Mouse (Mus musculus) thymus, postnatal 14 days (tissue): ENCODE measurements around the gene Myh10.
A peak's percentile ranks its signal among the peaks of the same experiment; 100 is the strongest.
"Not testable (repeated sequence)": the region's sequence is repeated elsewhere in the genome, so short reads cannot be mapped to it uniquely, and the experiment has no call there.

Source experiments
- DNase-seq: peaks from one replicate; pipeline ENCODE4 v3.0.0; 2021

Gene Myh10

GRCm38 (mm10) chr11:68811881-68812577 is 120.7 kb downstream of the Myh10 start:
- no peak for DNase-seq

DNA sequence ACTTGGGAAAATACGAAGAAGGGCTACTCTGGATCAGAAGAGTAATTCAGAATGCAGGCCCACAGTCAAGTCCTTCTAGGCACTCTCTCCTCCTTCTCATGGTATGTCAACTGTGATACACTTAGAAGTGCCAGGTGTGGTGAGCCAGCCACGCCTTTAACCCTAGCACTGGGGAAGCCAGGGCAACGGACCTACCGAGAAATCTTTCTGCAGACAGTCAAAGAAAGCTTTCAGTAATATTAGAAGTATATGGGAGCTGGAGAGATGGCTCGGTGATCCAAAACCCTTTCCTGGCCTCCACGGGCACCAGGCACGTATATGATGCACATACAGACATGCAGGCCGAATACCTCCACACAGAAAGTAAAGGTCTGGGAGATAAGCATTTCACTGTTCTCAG is 127.1 kb downstream of the Myh10 start:
- no peak for DNase-seq

DNA sequence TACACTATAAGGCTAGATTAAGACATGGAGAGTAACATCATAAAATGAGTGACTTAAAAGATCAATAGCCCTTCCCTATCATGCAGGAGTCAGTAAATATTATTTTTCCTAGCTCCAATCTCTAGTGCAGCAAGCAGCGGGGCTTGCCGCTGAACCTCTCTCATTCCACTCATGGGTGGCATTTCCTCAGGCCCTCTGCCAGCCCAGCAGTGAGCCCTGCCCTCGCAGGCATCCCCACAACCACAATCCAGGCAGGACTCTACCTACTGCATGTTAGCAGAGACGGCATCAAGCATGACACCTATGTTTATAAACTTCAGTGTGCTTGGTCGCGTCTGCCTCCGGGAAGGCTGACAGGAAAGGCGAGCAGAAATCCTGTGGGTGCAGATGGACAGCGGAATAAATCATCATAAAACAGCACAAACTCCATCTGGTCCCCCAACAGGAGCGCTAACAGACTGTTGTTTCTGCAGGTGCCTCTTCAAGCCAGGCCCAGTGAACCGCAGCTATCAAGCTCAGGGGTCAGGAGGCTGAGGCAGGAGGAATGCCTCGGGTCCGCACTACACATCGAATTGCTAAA is 128.0 kb downstream of the Myh10 start:
- no peak for DNase-seq

GRCm38 (mm10) chr11:68822326-68822725 is 131.0 kb downstream of the Myh10 start:
- no peak for DNase-seq

DNA sequence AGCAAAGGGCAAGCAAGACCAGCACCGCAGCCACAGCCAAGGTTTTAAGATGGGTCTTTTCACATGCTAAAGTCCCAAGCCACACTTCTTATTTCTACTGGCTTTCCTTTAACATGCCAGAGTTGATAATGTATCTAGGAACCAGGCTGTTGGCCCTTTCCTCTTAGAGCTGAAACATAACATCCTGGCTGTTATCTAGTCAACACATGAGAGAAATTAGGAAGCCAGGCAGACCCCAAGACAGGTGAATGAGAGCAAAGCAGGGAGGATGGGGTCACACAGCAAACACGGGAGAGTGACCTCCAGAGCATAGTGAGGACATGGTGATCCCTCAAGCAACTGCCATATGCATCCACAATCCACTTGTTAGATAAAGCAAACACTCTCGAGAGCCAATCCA is 135.4 kb downstream of the Myh10 start:
- no peak for DNase-seq

GRCm38 (mm10) chr11:68831580-68831979 is 140.2 kb downstream of the Myh10 start:
- DNase-seq: not testable (repeated sequence)

- no peak for DNase-seq
Observed at GRCm38 (mm10) chr11:68832793-68833192, 141.4 kb downstream of the Myh10 start.

DNA sequence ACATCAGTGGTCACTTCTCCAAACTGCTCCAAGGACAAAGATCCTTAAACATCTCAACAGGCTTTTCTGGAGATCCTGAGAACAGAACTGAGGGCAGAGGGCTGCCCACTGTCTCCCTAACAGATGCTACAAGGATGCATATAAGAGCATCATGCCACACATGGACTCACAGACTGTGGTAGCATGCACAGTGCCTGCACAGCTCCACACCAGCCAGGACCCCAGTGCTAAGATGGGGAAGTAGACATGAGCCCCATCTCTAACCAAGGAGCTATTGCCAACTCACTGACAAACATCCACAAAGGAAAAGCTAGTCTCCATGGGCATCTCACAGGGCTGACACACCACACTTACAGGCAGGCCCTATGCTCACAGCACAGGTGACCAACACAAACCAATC is 142.2 kb downstream of the Myh10 start:
- no peak for DNase-seq

DNA sequence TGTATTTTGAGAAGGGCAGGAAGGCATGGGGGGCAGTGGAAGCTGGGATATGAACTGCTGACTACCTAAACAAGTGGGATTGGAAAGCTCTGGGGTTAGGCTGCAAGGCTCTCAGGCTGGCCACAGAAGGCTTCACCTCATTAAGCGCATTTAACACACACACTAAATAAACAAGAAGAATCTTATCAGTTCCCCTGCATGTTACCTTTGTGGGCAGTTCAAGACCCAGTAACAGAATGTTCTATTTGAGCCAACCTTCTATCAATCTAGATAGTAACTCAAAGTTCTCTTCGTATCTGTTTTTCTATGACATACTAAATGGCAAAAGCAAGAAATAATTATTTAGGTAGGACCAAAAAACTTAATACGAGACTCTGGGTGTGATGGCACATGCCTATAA is 143.7 kb downstream of the Myh10 start:
- DNase-seq: no peak

- no peak for DNase-seq
Observed at GRCm38 (mm10) chr11:68839606-68840005, 148.2 kb downstream of the Myh10 start.

- no peak for DNase-seq
Observed at GRCm38 (mm10) chr11:68850862-68851261, 159.5 kb downstream of the Myh10 start.

DNA sequence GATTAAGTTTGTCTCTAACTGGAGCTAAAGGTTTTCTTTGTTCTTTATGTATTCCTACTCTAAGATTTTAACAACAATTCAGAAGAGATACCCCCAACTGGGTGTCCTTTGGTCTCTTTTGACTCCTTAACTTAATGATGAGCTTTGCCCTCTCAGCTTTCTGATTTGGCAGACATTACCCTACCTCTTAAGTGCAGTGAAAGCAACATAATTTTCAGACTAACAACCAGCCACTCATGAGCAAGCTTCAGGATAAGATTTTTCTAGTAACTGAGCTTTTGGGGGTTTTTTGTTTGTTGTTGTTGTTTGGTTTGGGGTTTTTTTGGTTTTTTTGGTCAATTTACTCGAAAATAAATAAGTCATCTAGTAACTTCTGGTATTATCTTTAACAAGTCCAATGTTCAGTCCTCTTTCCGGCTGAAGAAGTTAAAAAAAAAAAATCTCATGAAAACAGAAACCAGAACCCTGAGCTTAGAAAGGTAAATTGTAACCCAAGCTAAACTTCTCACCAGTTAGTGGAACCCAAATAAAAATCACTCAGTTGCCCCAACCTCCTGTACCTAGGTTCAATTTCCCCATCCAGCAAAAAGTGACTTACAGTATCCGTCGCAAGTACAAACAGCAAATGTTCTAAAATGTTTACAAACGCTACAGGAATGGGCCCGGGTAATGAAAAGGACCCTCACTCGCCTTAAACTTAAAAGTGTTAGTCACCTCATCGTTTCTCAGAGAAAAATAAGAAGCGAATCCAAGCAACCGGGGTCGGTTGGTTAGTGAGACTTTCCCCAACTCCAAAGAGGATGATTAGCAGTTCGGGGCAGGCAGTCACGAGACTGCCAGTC is 160.5 kb downstream of the Myh10 start:
- no peak for DNase-seq

- peak; percentile 65 for DNase-seq
Observed at GRCm38 (mm10) chr11:68852486-68852901, 161.1 kb downstream of the Myh10 start.

- peak; percentile 100 for DNase-seq
Observed at GRCm38 (mm10) chr11:68852932-68853409, 161.6 kb downstream of the Myh10 start.

DNA sequence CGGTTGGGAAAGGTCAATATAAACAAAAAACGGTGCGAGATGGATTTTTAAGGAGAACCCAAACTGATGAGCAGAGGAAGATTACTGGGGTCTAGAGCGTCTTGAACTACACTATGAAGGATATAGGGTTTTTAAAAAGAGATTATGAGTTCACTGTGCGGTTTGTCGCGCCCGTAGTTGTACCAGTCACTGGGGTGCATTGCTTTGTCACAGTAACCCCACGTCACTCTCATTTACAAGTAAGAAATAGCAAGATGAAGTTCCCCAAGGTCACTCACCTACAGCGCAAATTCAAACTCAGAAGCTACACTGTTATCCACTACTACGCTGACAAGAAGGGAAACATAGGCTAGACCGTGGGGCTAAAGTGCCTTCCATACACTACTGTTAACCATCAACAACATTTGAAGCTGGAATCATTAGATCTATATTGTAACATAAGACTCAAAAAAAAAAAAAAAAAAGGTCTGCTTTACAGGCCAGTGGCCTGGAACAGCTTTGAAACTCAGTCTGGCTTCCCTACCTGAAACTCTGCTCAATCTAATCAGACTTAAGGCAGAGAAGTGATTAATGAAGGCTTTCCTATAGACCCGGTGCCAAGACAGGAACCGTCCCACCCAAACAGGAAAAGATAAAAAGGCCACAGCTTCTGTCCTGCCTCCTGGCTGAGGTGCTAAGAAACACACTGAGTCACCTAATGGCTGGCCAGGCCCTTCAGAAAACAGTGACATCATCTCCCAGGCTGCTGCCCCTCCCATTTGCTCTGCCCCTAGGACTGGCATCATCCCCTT is 162.4 kb downstream of the Myh10 start:
- peak; percentile 13 for DNase-seq

- no peak for DNase-seq
Observed at GRCm38 (mm10) chr11:68854621-68855020, 163.3 kb downstream of the Myh10 start.

DNA sequence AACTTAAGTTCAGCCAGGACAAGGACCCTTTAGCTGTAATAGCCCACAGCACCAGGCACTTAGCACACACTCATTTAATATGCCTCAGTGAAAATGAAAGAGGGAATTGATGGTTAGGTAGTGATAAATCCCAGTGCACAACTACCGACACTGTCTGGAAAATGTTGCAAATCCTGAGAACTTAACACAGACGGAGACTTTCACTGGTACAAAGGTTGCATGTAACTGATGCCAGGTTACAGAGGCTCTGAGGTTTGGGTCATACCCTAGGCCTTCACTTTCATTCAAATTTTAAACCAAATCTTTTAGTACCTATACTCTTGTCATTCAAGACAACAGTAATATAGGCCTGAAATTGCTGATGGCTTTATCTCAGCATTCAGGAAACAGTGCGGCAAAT is 166.0 kb downstream of the Myh10 start:
- no peak for DNase-seq

DNA sequence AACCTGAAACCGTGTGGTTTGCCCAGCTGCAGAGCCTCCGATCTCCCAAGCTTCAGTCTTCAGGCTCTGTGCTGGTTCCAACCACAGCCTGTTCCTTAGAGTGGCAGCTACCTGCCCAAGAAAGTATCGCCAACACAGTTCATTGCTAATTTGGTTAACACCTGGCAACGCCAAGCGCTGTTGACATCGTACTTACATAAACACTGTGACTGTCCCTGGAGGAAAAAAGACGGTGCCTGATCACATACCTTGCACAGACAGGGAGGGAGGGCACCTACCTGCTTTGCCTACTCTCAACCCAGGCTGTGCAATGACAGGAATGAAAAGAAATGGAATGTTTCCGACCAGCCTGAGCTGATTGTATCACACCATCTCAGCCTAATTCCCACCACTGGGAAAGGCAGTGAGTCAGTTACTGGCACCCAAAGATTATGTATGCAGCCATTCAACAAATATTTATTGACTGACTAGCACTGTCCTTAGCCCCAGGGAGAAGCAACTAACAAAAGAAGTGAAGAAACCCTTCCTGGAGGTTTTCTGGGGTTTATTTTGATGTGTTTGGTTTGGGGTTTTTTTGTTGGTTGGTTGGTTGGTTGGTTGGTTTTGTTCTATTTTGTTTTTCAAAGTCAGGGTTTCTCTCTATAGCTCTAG is 168.7 kb downstream of the Myh10 start:
- DNase-seq: no peak

GRCm38 (mm10) chr11:68862260-68862659 is 170.9 kb downstream of the Myh10 start:
- no peak for DNase-seq

DNA sequence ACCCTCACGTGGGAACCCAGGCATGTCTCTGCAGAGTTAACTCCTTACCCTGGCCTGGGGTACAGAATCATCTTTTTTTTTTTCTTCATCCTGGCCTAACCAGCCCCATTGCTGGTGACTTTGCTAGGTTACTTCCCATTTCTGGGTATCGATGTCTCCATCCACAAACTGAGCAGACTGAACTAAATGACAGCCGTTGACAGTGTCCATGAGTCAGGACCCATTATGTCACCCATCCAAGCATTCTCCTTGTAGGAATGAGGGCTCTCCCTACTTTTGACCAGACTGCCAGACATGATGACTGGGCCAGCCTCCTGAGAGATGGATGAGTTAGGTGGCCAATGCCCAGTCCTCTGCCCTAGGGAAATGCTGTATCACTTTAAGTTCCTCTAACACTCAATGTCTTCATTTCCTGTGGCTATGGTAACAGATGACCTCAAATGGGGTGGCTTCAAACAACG is 172.3 kb downstream of the Myh10 start:
- no peak for DNase-seq

- no peak for DNase-seq
Observed at GRCm38 (mm10) chr11:68864544-68865189, 173.3 kb downstream of the Myh10 start.
